Mouse (Mus musculus): ENCODE measurements around the gene Ankrd28.
"Not testable (repeated sequence)": the region's sequence is repeated elsewhere in the genome, so short reads cannot be mapped to it uniquely, and the experiment has no call there.

The Ankrd28 gene

GRCm38 (mm10) chr14:31830571-31831369 lies at the start of gene Ankrd28:
Ankrd28 (minus strand) TSS chr14:31830651.
- peak; percentile 94 for DNase-seq

DNA sequence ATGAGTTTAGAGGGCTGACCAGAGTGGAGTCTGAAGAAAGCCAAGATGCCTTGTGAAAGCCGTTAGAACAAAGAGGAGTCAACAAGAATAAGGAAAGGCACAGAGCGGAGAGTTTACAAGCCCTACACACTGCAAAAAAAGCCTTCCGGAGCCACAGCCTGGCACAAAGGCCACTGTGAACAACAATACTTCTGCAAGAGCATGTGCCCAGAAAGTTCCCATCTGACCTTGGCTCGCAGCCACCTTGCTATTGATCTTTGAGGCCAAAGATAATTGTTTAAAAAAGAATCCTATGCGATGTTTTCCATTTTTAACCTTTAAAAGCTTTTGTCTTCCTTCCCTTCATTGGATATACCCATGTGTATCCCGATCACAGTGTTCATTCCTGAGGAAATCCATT lies 49.0 kb upstream of the Ankrd28 start:
- no peak for DNase-seq

DNA sequence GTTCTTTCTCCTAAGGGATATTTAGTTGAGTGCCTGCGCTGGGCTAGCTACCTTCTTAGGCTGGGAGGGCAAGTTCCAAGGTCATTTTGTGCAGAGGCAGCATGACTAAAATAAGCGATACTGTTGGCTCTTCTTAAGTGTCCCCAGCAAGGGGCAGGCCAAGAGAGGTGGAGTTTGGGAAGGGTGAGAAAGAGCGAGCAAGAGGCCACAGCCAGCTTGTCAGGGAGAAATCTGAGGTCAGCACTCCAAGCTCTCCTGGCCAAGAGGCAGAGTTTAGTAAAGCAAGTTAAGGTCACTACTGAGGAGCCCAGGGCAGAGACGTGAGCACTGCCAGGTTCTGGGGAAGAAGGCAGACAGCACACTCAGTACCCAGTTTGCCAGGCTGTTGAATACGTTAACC lies 41.7 kb upstream of the Ankrd28 start:
- DNase-seq = no peak

- no peak for DNase-seq
These were observed 40.0 kb upstream of the Ankrd28 start for GRCm38 (mm10) chr14:31870436-31870835.

DNA sequence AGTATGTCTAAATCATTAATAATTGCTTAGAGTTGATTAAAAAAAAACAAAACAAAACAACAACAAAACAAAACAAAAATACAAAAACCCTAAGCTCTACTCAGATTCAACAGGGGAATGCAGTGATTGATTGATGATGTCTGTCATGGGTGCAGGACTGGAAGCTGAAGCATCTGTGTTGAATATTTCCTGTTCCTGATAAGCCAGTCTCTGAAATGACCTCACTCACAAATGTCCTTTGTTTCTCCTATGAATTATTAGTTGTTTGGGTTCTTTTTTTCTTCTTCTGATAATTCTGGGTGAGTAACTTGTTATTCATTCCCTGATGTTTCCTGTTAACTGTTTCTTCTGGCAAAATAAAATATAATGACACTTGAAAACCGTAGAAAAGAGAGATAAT lies 38.1 kb upstream of the Ankrd28 start:
- no peak for DNase-seq

DNA sequence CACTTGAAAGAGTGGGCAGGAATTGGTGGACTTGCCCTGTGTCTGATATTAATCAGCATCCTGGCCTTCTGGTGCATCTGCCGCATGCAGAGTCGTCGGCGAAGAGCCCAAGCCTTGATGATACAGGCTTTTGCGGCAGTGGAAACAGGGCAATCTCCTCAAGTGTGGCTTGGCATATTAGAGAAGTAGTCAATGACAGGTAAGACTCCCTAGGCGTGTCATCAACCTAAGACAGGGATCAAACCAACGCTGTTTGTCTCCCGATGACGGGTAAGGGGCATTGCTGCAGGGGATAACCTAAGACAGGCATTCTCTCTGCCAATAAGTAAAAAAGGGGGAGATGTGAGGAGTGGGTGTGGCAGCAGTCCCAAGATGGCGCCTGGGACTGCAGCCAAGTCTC lies 35.9 kb upstream of the Ankrd28 start:
- DNase-seq = not testable (repeated sequence)

GRCm38 (mm10) chr14:31858679-31859078 lies 28.2 kb upstream of the Ankrd28 start:
- no peak for DNase-seq

GRCm38 (mm10) chr14:31857096-31857975 lies 26.9 kb upstream of the Ankrd28 start:
- DNase-seq = no peak

DNA sequence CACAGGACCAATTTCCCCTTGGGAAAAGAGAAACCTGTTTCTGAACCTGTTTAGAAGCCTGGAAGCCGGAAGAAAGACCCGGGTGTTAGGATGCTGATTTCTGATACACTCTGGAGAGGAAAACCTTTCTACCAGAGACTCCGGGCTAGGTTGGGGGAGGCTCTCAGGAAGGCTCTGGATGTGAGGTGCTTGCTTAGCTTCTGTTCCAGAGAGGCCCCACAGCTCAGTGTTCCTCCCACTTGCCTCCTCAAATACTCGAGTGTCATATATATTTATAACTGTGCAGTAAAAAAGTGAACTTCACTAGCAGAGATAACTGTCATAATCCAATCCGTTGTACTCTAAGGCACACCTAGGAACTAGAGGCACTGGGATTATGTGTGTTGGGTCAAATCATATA lies 25.6 kb upstream of the Ankrd28 start:
- DNase-seq = no peak

- no peak for DNase-seq
These were observed 24.2 kb upstream of the Ankrd28 start for GRCm38 (mm10) chr14:31854667-31855066.

DNA sequence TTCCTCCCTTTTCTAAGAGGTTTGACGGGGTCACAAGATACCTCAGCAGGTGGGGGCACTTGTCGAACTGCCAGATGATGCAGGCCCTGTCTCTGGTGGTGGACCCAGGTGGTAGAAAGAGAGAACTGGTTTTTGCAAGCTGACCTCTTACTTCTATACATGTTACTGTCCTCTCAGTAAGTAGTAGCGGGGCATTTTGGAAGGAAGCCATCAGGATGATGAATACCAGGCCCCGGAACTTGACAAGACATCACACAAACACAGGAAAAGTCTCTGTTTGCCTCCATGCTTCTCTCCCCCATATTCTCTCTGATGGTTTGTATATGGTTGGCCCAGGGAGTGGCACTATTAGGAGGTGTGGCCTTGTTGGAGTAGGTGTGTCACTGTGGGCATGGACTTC lies 13.1 kb upstream of the Ankrd28 start:
- DNase-seq = no peak

GRCm38 (mm10) chr14:31832022-31832421 lies 1.6 kb upstream of the Ankrd28 start:
- DNase-seq = no peak

- DNase-seq = peak; percentile 45
These were observed 890 bp upstream of the Ankrd28 start for GRCm38 (mm10) chr14:31831370-31831712.

GRCm38 (mm10) chr14:31829761-31830562 lies 489 bp downstream of the Ankrd28 start:
- peak; percentile 71 for DNase-seq

DNA sequence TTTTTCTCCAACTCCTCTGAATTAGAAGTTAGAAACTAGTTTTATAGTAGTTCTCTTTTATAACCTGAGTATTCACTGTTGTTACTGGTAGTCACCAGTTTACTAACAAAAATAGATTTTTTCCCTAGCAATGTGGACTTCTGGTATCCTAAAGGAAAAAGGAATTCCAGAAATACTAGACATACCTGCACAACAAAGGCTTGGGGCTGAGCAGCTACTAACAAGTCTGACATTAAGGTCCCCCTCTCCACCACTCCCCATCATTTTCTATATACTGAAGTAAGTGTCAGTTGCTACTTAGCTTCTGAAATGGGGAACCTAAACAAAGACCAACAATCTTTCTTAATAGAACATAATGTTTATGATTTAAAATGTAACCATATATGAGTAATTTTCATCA lies 3.2 kb downstream of the Ankrd28 start:
- no peak for DNase-seq

DNA sequence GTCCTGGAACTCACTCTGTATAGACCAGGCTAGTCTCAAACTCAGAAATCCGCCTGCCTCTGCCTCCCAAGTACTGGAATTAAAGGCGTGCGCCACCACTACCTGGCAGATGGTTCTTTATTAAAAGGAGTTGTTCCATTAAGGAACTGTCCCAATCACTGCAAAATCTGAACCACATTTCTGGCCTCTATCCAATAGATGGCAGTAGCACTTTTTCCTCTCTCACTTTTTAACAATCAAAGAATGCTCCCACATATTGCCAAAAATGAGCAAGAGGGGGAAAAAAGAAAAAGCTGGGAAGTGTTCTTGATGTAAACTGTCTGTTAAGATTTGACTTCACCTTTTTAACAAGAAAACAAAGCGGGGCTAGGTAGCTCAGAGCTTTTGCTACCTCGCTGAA lies 20.5 kb downstream of the Ankrd28 start:
- no peak for DNase-seq

DNA sequence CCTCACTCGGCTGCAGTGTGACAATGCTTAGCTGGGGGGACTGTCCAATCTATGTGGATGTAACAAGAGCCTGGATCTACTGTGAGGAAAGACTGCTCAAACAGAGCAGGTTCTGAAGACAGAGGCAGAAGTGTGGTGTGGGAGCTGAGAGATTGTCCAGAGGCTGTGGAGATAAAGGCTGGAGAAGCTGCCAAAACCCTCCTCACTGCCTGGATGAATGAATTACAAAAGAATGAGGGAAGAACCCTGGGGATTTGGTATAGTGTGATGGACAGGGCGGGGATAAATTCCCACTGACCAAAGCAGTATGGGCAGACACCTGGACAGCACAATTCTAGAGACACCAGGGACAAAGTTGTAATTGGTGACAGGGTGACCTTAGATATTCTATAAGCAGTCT lies 26.7 kb downstream of the Ankrd28 start:
- DNase-seq = no peak

DNA sequence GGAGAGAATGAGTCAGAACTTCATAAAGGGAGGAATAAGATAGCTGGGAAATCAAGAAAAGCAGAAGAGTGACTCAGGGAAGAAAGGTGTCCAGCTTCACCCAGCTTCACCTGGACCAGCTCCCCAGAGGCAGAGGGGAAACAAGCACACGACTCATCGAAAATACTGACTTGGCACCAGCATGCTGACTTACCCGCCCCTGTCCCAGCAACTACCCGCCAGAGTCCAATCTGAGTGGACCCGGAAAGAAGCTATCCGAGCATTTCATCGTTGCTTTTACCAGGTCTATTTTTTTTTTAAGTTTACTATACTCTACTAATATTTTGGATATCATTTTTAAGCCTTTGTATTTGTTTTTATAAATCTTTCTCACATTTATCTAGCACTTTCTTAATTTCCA lies 29.5 kb downstream of the Ankrd28 start:
- DNase-seq = no peak

GRCm38 (mm10) chr14:31800446-31800845 lies 30.0 kb downstream of the Ankrd28 start:
- no peak for DNase-seq

GRCm38 (mm10) chr14:31798937-31799336 lies 31.5 kb downstream of the Ankrd28 start:
- DNase-seq = no peak

DNA sequence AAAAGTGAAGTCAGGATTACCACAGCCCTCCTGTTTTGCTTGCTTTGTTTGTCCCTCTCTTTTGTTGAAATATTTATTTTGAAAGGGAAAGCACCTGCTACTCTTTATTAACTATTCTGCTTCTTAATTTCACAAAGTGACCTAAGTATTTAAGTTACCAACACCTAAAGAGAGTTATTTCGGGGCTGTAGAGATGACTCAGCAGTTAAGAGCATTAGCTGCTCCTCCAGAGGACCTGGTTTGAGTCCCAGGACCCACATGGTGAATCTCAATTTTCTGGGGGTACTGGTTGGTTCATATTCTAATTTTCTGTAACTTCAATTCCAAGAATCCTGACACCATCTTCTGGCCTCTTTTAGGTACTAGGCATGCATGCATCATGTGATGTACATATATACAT lies 34.9 kb downstream of the Ankrd28 start:
- DNase-seq = no peak

DNA sequence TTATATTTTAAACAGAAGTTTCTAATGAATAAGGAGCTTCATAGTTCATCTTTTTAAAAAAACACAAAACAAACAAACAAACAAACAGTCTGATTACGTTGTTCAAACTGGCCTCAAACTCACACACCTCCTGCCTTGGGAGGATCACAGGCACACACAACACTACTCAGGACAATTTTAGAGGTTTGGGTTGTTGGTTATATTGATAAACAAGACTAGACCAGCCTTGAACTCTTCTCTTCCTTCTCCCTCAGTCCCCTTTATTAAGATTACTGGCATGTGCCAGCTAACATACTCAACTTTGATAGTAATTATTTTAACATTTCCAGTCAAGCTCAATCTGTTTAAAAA lies 35.7 kb downstream of the Ankrd28 start:
- DNase-seq = no peak

DNA sequence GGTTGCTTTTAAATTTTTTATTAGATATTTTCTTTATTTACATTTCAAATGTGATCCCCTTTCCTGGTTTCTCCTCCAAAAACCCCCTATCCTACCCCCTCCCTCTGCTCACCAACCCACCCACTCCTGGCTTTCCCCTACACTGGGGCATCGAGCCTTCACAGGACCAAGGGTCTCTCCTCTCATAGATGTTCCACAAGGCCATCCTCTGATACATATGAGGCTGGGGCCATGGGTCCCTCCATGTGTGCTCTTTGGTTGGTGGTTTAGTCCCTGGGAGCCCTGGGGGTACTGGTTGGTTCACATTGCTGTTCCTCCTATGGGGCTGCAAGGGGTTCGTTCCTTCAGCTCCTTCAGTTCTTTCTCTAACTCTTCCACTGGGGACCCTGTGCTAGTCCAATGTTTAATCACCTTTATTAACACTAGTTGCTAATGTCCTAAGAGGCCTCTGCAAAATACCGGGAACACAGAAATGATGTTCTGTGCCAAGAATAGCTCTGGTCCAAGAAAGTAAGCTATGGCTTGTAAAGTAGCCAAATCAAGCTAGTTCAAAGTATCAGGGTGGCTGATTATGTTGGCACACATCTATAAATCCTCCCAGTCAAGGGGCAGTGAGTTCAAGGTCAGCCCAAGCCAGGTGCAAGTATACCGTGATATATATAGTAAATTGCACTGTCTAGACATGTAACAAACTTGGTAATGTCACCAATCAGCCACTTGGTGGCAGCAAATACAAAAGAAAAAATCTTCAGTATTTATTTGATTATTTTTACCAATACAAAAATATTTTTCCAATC lies 36.3 kb downstream of the Ankrd28 start:
- DNase-seq = peak; percentile 27

Measured in cerebellum, adult 11-12 months (tissue).